Mouse (Mus musculus) midbrain, embryonic 11.5 days (tissue): Measurements from ENCODE around the gene Phldb3. TPM values are rescaled to one million over a fixed set of nuclear protein-coding genes. Genes with fewer than 3 reads are reported as not detected.

Source experiments
- ATAC-seq: fragments of 200-750 bp; cut with Nextera tagmentation; 2 replicates; pipeline ENCODE4 v1.8.0; 2017; ENCODE audit warnings: moderate TSS enrichment, moderate library complexity; ENCODE audit not compliant: low FRiP score
- DNase-seq: peaks from one replicate; pipeline ENCODE4 v3.0.0; 2015; ENCODE audit warnings: low spot score; ENCODE audit errors: missing footprints
- H3K27ac ChIP-seq: fragments of 300-500 bp; sonication (generic); 2 replicates; pipeline ENCODE4 v1.5.1; 2014; ENCODE audit warnings: low read depth, low read length
- H3K27me3 ChIP-seq: fragments of 300-500 bp; sonication (generic); 2 replicates; pipeline ENCODE4 v1.6.1; 2014; ENCODE audit warnings: mild to moderate bottlenecking, low read length, moderate library complexity, mixed read lengths; ENCODE audit not compliant: control insufficient read depth, insufficient read depth
- H3K36me3 ChIP-seq: fragments of 300-500 bp; sonication (generic); 2 replicates; pipeline ENCODE4 v1.6.1; 2014; ENCODE audit warnings: mild to moderate bottlenecking, low read length, moderate library complexity, mixed read lengths; ENCODE audit not compliant: control insufficient read depth, insufficient read depth
- H3K4me1 ChIP-seq: fragments of 300-500 bp; sonication (generic); 2 replicates; pipeline ENCODE4 v1.6.1; 2014; ENCODE audit warnings: low read length; ENCODE audit not compliant: control insufficient read depth, insufficient read depth
- H3K4me2 ChIP-seq: fragments of 300-500 bp; sonication (generic); 2 replicates; pipeline ENCODE4 v1.6.1; 2014; ENCODE audit warnings: mild to moderate bottlenecking, moderate library complexity
- H3K4me3 ChIP-seq: fragments of 300-500 bp; sonication (generic); 2 replicates; pipeline ENCODE4 v1.5.1; 2014; ENCODE audit warnings: low read depth, low read length
- H3K9ac ChIP-seq: fragments of 300-500 bp; sonication (generic); 2 replicates; pipeline ENCODE4 v1.6.1; 2014; ENCODE audit warnings: low read length
- H3K9me3 ChIP-seq: fragments of 300-500 bp; sonication (generic); 2 replicates; pipeline ENCODE4 v1.6.1; 2016; ENCODE audit warnings: low read length; ENCODE audit not compliant: control insufficient read depth
- WGBS: fragments of 180-500 bp; shearing (Covaris S2); extraction: QIAGEN DNeasy Blood & Tissue Kit; methylation state at CpG from one replicate; pipeline ENCODE4 v1.1.7; 2014; 5-methylcytosine and 5-hydroxymethylcytosine counted together
- polyA plus RNA-seq: library from polyadenylated mRNA; unstranded; fragments of >200 nt; fragmentation: Nextera tagmentation; extraction: Ambion mirVana; gene quantifications from 2 replicates; pipeline ENCODE4 v1.2.1, GENCODE M21; 2014

Phldb3 gene
- polyA plus RNA-seq, 1 experiment from 2014 or later, result not detected

DNA sequence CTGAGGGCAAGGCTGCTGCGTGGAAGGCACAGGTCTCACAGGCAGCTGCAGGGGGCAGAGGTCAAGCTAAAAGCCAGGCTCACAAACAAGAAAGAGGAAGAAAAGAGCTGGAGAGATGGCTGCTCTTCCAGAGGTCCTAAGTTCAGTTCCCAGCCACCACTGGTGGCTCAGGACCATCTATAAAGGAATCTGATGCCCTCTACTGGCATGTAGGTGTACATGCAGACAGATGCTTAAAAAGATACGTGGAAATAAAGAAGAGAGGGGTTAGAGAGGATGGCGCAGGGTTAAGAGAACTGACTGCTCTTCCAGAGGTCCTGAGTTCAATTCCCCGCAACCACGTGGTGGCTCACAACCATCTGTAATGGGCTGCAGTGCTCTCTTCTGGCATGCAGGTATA, 38.1 kb upstream of the Phldb3 start:
- ATAC-seq (peak; percentile 14; the same call in 1 of the 2 replicates), DNase-seq (peak; percentile 86)
- no peaks in the 10 kb centered on the region for H3K27me3 ChIP-seq
- WGBS, result 58% methylated on average over 5 of the region's 5 CpGs
- H3K27ac ChIP-seq, result no peak overlapping the region
- H3K4me1 ChIP-seq, result no peaks in the 10 kb centered on the region
- no peak overlapping the region for H3K9ac ChIP-seq
- H3K36me3 ChIP-seq, result peaks cover 10% of the 10 kb centered on the region; the same call in 1 of the 2 replicates
- no peak overlapping the region for H3K4me2 ChIP-seq
- no peak overlapping the region for H3K4me3 ChIP-seq
- no peaks in the 10 kb centered on the region for H3K9me3 ChIP-seq

DNA sequence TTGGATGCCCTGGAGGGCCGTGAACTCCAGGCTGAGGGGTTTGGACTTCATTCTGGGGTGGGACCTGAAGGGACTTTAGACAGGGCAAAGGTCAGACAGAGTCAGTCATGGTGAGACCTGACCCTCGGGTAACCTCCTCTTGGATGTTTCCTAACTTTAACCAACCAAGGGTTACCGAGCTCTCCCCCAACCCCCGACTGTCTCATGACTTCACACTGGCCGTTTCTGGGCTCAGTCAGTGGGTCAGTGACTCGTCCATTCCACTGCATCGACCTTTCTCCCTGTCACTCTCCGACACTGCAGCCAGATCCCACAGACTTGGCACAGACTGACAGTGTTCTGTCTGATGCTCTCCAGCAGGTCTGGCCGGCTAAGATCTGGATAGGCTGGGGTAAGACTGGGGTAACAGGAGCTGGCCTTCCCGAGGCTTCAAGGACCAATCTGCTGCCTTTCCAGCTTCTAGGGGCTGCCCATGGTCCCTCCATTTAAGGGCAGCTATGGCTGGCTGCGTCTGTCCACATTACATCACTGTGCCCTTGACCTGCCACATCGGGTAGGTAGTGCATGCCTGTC, 36.3 kb upstream of the Phldb3 start:
- ATAC-seq, result no peak
- H3K4me1 ChIP-seq, result no peaks in the 10 kb centered on the region
- no peak overlapping the region for H3K27ac ChIP-seq
- H3K9ac ChIP-seq, result no peak overlapping the region
- 71% methylated on average over 12 of the region's 12 CpGs for WGBS
- H3K4me3 ChIP-seq, result no peak overlapping the region
- no peaks in the 10 kb centered on the region for H3K27me3 ChIP-seq
- no peak for DNase-seq
- H3K36me3 ChIP-seq, result peaks cover 10% of the 10 kb centered on the region; the same call in 1 of the 2 replicates
- no peak overlapping the region for H3K4me2 ChIP-seq
- no peaks in the 10 kb centered on the region for H3K9me3 ChIP-seq

DNA sequence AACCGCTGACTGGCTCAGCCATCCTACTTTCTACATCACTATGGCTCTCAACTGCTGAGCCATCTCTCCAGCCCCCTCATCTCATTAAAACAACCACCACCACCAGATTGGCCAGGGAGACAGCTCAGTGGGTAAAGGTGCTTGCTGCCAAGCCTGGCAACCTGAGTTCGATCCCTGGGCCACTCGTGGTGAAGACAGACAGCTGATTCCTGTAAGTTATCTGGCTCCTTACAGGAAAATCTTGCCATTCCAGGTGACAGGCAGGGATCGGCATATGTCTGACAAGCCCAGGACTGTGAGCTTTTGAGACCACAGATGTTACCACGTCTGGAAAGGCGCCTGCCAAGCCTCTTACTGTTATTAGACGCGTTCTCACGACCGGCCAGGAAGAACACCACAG, 32.8 kb upstream of the Phldb3 start:
- no peak overlapping the region for H3K4me2 ChIP-seq
- H3K27ac ChIP-seq, result no peak overlapping the region
- no peak for ATAC-seq
- no peak for DNase-seq
- H3K4me3 ChIP-seq, result no peak overlapping the region
- H3K4me1 ChIP-seq, result no peaks in the 10 kb centered on the region
- no peak overlapping the region for H3K9ac ChIP-seq
- WGBS, result 92% methylated on average over 10 of the region's 10 CpGs
- no peaks in the 10 kb centered on the region for H3K9me3 ChIP-seq
- no peaks in the 10 kb centered on the region for H3K36me3 ChIP-seq
- no peaks in the 10 kb centered on the region for H3K27me3 ChIP-seq

GRCm38 (mm10) chr7:24584876-24585275, 25.7 kb upstream of the Phldb3 start:
- no peaks in the 10 kb centered on the region; the same call in 1 of the 2 replicates for H3K4me1 ChIP-seq
- WGBS, result 88% methylated on average over 6 of the region's 6 CpGs

DNA sequence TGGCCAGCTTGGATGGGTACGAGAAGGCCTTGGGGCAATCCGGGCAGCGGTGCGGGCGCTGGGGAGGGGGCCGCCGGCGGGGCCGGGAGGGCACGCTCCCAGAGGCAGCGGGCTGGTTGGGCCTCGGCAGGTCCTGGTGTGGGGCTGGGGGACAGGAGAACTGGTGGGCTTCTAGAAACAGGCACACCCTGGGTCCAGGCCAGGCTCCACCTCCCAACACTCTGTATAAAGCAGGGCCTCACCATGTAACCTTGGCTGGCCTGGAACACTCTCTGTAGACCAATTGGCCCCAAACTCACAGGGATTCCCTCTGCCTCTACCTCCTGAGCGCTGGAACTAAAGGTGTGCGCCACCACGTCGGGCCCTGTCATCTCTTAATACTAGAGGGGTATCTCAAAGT, 24.6 kb upstream of the Phldb3 start:
- Histone ChIP-seq H3K4me3 (no peak overlapping the region), H3K27me3 (peaks cover 26% of the 10 kb centered on the region), H3K36me3 (no peaks in the 10 kb centered on the region), H3K9ac (no peak overlapping the region), H3K4me2 (no peak overlapping the region), H3K27ac (no peak overlapping the region), H3K9me3 (no peaks in the 10 kb centered on the region), H3K4me1 (no peaks in the 10 kb centered on the region; the same call in 1 of the 2 replicates)
- DNase-seq (no peak), ATAC-seq (peak; percentile 31; the same call in 1 of the 2 replicates)
- WGBS, result 44% methylated on average over 16 of the region's 16 CpGs

More at GRCm38 (mm10) chr7:24584876-24585275, 25.7 kb upstream of the Phldb3 start:
- H3K27me3 ChIP-seq, result peaks cover 26% of the 10 kb centered on the region
- ATAC-seq, result no peak
- no peak overlapping the region for H3K4me2 ChIP-seq
- H3K27ac ChIP-seq, result no peak overlapping the region
- no peaks in the 10 kb centered on the region for H3K9me3 ChIP-seq
- H3K9ac ChIP-seq, result no peak overlapping the region
- no peak overlapping the region for H3K4me3 ChIP-seq
- H3K36me3 ChIP-seq, result no peaks in the 10 kb centered on the region
- no peak for DNase-seq

GRCm38 (mm10) chr7:24586828-24587227, 23.7 kb upstream of the Phldb3 start:
- H3K27me3 ChIP-seq, result peaks cover 26% of the 10 kb centered on the region
- H3K4me3 ChIP-seq, result peak overlapping the region; percentile 30; the same call in 1 of the 2 replicates
- peak overlapping the region; percentile 51 for H3K4me2 ChIP-seq
- DNase-seq (no peak), ATAC-seq (peak; percentile 58)
- no peaks in the 10 kb centered on the region for H3K36me3 ChIP-seq
- no peaks in the 10 kb centered on the region for H3K9me3 ChIP-seq
- H3K27ac ChIP-seq, result no peak overlapping the region
- no peaks in the 10 kb centered on the region; the same call in 1 of the 2 replicates for H3K4me1 ChIP-seq
- WGBS, result 10% methylated on average over 8 of the region's 8 CpGs
- H3K9ac ChIP-seq, result no peak overlapping the region; the same call in 1 of the 2 replicates

DNA sequence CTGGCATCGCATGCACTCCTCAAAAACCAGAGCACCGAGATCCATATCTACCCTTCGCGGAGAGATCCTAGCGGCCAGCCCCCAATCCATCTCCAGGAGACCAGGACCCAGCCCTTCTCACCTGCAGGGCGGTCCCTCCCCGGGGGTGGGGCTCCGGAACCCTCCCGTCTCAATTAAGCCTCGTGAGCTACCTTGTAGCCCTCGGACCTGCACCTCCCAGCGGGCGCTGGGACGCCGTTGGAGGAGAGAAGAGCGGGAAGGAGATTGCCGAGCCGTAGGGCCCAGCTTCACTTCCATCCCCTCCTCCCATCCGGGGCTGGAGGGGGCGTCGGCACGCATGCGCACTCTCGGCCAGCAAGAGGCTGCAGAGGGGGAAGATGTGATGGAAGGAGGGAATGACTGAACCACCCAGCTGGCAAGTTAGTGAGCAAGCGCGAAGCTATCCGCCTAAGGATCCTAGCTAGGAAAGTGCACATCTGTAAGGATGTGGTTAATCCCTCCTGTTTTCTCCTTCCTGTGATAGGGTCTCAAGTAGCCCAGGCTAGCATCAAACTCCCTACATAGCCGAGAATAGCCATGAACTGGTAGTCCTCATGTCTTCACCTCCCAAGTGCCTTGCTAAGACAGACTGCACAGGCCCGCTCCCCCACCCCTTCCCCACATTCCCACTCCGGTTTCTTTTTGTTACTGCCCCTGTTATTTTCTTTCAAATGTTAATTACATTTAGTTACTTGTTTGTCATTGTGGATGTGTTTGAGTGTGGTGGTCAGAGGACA, 23.0 kb upstream of the Phldb3 start, which contains the start of the genes Ethe1 and Zfp575:
Gene Ethe1 (plus strand): TSS at position 214 of the 776 bp plus-strand sequence.
Gene Zfp575 (minus strand): TSS at position 312 of the 776 bp plus-strand sequence.
- 7% methylated on average over 30 of the region's 30 CpGs for WGBS
- peak within 1 kb of the TSS; percentile 51 for H3K9ac ChIP-seq
- ATAC-seq, result peak; percentile 61
- no peak within 1 kb of the TSS for H3K27ac ChIP-seq
- H3K4me3 ChIP-seq, result peak within 1 kb of the TSS; percentile 30
- no peaks in the 10 kb centered on the region for H3K36me3 ChIP-seq
- DNase-seq, result peak; percentile 96
- H3K27me3 ChIP-seq, result peaks cover 26% of the 10 kb centered on the region
- no peaks in the 10 kb centered on the region for H3K9me3 ChIP-seq
- H3K4me2 ChIP-seq, result peak within 1 kb of the TSS; percentile 51
- H3K4me1 ChIP-seq, result no peaks in the 10 kb centered on the region; the same call in 1 of the 2 replicates

- Histone ChIP-seq H3K27ac (no peak overlapping the region), H3K4me1 (peaks cover 2% of the 10 kb centered on the region), H3K36me3 (no peaks in the 10 kb centered on the region), H3K9ac (no peak overlapping the region), H3K27me3 (peaks cover 26% of the 10 kb centered on the region), H3K4me3 (no peak overlapping the region), H3K4me2 (no peak overlapping the region), H3K9me3 (no peaks in the 10 kb centered on the region)
- no peak for ATAC-seq
- DNase-seq, result no peak
- WGBS, result 88% methylated on average over 13 of the region's 13 CpGs
Measured at GRCm38 (mm10) chr7:24588336-24588735, 22.2 kb upstream of the Phldb3 start.

DNA sequence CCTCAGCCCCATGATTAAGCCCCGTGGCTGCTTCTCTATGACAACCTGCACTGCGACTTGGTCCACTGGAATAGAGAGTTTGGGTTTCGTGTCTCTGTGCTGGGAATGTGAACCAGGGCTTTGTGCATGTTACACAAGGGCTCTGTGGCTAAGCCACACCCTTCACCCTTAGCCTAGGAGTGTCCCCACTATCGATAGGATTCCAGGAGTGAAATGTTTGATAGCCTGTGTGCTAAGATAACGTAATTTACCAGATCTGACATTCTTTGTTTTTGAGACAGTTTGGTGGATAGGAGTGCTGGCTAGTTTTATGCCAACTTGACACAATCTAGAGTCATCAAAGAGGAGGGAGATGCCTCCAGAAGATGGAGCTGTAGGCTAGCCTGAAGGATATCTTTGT, 18.8 kb upstream of the Phldb3 start:
- Histone ChIP-seq H3K27me3 (peaks cover 14% of the 10 kb centered on the region), H3K9ac (no peak overlapping the region), H3K27ac (no peak overlapping the region), H3K4me3 (no peak overlapping the region), H3K4me1 (peaks cover 12% of the 10 kb centered on the region), H3K4me2 (no peak overlapping the region), H3K9me3 (no peaks in the 10 kb centered on the region), H3K36me3 (no peaks in the 10 kb centered on the region)
- no peak for ATAC-seq
- no peak for DNase-seq
- 73% methylated on average over 5 of the region's 5 CpGs for WGBS
